Mouse (Mus musculus): ENCODE measurements around the gene Pbxip1.
A peak's percentile ranks its signal among the peaks of the same experiment; 100 is the strongest.

Pbxip1 gene

GRCm38 (mm10) chr3:89486916-89487702, 50.6 kb downstream of the Pbxip1 start:
- DNase-seq, result no peak

GRCm38 (mm10) chr3:89490790-89491189, 54.3 kb downstream of the Pbxip1 start:
- no peak for DNase-seq

- no peak for DNase-seq
Measured at GRCm38 (mm10) chr3:89491559-89491958, 55.1 kb downstream of the Pbxip1 start.

- peak; percentile 86 for DNase-seq
Measured at GRCm38 (mm10) chr3:89492701-89493151, 56.2 kb downstream of the Pbxip1 start.

GRCm38 (mm10) chr3:89494630-89495029, 58.1 kb downstream of the Pbxip1 start:
- DNase-seq, result no peak

GRCm38 (mm10) chr3:89496366-89496765, 59.9 kb downstream of the Pbxip1 start:
- DNase-seq, result no peak

- DNase-seq, result no peak
Measured at GRCm38 (mm10) chr3:89499696-89500095, 63.2 kb downstream of the Pbxip1 start.
